Mouse (Mus musculus) lung, postnatal 0 days (tissue): ENCODE data around the gene Ccdc191.

Source experiments
- CTCF ChIP-seq: IDR thresholded peaks from 2 replicates; pipeline ENCODE4 v1.5.1; 2016; ENCODE audit warnings: antibody characterized with exemption, mild to moderate bottlenecking
- EP300 ChIP-seq: IDR thresholded peaks from 2 replicates; pipeline ENCODE4 v1.6.1; 2016; ENCODE audit warnings: antibody characterized with exemption, mild to moderate bottlenecking, control low read depth

GRCm38 (mm10) chr16:43922024-43922423 is 32.4 kb downstream of the Ccdc191 start:
- TF ChIP-seq CTCF (no peak), EP300 (no peak)
